Mouse (Mus musculus) c-Kit-positive CD71-positive TER-119-negative erythroid progenitor cells, embryonic 14.5 days (primary cell): ENCODE data around the gene Kcnj15.

ENCODE experiments used
- DNase-seq: peaks from one replicate; pipeline ENCODE4 v3.0.0-alpha.2; 2013; ENCODE audit warnings: low read depth

The Kcnj15 gene

GRCm38 (mm10) chr16:95245499-95245898 lies 11.9 kb upstream of the Kcnj15 start:
- DNase-seq, result no peak

- DNase-seq, result no peak
These were observed 8.7 kb upstream of the Kcnj15 start for GRCm38 (mm10) chr16:95248646-95249045.

DNA sequence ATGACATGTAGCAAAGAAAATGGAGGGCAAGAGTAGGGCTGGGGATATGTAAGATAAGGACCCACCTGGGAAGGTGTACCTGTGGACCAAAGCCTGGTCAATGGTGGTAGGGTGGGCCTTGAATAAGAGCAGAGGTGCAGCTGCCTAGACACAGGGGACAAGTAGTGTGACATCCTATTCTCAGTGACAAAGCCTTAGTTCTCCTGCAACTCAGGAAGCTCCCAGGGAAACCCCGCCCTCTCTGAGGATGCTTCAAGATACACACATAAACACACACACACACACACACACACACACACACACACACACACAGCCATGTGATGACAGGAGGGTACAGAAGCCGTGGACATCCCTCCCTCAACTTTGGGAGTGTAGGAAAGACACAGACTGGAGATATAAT lies 710 bp upstream of the Kcnj15 start:
- DNase-seq, result no peak

- no peak for DNase-seq
These were observed 742 bp downstream of the Kcnj15 start for GRCm38 (mm10) chr16:95258100-95258499.

DNA sequence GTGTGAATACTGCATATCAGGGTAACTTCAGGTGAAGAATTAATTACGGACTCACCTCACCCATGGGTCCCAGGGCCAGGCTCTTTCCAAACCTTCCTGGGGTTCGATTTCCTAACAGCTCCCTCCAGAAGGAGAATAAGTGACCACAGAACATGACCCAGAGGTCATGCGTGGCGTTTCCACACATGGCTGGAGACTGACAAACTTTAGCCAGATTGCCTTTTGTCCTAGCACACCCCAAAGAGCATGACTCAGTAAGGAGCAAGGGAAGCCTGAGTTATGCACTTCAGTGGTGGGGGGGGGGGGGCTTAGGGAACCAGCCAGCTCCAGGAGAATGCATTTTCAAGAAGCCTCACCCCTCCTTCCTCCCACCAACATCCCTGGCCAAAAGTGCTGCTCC lies 2.1 kb downstream of the Kcnj15 start:
- DNase-seq, result no peak

DNA sequence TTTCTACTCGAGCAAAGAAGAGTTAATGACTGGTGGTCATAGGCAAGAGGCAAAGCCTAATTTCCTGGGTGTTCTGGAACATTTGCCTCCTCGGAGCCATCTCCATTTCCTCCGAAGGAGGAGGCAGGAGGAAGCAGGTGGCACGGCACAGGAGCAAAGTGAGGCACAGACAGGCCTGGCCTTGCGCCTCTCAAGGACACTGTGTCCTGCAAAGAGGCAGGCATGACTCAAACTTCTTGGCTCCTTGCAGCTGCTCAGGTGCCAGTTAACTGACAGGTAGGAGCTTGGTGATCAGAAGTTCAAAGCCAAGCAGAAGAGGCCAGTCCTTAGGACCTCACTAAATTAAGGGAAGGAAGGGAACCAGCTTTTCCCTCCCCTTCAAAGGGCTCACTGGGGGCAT lies 3.3 kb downstream of the Kcnj15 start:
- no peak for DNase-seq

GRCm38 (mm10) chr16:95261807-95262206 lies 4.4 kb downstream of the Kcnj15 start:
- no peak for DNase-seq

DNA sequence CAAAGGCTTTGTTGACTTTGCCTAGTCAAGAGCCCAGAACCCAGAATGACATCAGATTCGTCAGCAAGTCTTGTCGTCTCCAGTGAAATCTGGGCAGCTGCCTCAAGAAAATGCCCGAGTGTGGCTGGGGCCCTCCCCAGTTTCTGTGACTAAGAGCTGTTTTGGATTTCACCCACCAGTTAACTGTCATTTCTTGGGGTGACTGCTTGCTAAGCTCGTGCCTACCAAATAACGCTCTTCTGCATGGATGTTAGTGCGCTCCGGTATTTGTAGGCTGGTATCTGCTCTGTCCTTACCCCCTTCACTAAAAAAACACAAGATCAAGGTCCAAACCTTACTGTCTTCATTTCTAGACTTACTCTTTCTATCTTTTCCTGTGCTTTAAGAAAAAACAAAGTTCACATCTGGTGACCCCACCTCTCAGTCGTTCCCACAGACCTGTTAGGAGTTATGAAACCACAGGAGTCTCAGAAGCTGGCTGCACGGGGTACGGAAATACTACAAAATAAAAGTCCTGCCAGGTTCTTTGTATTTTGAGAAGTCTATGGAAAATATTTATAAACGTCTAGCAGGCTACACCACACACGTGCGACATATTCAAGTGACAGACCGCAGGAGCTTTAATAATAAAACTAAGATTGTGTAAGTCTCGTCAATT lies 5.5 kb downstream of the Kcnj15 start:
- DNase-seq, result no peak

GRCm38 (mm10) chr16:95264324-95264723 lies 7.0 kb downstream of the Kcnj15 start:
- no peak for DNase-seq

- no peak for DNase-seq
These were observed 10.3 kb downstream of the Kcnj15 start for GRCm38 (mm10) chr16:95267481-95268183.

DNA sequence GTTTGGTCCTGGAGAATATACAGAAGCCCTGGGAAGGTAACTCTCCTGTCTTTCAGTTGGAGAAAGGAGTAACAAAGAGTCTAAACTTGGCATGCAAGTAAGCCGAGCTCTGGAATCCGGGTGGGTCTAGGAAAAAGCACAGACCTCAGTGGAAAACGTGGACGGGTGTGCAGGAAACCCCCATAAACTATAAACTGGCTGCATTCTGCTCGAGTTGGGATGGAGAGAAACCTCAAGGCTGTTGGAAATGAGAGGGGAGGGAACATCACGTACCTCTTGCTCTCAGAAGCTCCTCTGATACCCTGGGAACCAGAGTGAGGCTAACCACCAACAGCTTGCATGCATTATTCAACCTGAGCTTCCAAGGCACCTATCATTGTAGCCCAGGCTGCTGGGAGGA lies 12.3 kb downstream of the Kcnj15 start:
- no peak for DNase-seq

DNA sequence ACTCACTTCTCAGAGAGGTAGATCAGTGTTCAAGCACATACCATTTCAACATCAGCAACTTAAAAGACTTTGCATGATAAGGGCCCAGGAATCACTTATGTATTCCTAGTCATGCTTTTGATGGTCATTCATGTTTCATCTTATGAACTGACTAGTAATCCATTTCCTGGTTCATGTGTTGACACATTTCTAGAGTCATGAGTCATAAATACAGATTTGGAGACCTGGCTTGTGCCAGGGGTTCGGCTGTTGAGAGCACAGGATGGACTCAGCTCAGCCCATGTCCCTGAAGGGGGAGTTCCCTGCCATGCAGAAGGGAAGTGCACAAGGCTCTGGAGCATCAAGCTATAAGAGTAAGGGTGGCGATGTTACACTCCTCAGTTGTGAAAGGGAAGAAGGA lies 15.7 kb downstream of the Kcnj15 start:
- no peak for DNase-seq

- no peak for DNase-seq
These were observed 18.6 kb downstream of the Kcnj15 start for GRCm38 (mm10) chr16:95275713-95276502.

- DNase-seq, result no peak
These were observed 21.7 kb downstream of the Kcnj15 start for GRCm38 (mm10) chr16:95279015-95279414.

DNA sequence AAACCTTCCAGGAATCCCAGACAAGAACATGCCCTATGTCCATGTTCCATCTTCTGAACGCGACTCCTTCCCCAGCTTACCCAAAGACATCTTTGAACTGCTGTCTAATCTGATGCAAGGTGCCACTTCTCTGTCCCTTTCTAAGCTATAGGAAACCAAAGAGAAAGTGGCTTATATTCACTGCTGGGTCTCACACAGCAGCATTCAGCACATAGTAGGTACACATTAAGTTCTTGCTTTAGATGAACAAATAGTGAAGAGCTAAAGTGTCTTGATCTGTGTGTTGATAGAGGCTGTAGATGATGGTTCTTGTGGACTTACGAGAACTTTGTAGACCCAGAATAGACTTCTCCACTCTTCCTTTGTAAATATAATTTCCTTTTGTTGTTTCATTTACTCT lies 23.0 kb downstream of the Kcnj15 start:
- DNase-seq, result no peak

DNA sequence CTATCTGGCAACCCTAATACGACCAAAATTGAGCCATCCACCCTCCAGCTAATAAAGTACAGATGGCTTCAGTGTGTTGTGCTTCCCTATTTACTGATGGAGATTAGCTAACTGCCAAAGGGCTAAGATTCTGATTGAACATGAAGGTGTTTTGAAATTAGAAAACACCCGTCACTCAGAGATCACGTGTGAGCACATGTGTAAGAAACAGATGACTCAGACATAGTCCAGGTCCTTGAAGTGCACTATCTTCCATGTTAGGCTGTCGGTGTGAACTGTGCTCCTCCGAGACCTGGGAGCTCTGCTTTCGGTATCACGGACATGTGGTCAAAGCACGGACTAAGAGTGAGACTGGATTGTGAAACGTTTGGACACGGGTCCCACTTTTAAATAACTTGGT lies 26.0 kb downstream of the Kcnj15 start:
- DNase-seq, result no peak

DNA sequence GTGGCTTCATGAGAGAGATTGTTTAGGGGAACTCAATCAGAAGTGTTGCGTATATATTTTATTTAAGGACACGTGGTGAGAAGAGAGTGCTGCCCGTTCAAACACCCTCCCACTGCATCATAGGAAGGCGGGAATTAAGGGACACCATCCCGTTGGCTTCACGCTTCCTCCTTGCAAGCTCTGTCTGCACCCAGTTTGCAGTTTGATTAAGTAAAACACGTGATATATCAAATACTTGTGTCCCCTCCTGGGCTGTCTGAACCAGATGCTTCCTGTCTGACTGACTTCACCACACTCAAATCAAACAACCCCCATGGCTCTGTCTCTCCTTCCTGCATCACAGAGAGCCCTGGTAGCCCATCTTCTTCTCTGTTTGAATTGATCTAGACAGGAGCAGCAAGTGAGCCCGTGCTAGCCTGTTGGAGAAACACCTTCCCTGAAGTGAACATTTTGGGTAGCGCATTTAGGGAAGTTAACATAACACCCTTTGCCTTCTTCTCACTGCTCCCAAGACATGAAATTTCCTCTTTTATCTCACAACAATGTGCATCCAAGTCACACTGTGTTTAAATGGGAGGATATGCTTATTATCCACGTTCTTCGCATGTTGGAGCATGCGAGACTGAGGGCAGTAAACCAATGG lies 26.8 kb downstream of the Kcnj15 start:
- no peak for DNase-seq

DNA sequence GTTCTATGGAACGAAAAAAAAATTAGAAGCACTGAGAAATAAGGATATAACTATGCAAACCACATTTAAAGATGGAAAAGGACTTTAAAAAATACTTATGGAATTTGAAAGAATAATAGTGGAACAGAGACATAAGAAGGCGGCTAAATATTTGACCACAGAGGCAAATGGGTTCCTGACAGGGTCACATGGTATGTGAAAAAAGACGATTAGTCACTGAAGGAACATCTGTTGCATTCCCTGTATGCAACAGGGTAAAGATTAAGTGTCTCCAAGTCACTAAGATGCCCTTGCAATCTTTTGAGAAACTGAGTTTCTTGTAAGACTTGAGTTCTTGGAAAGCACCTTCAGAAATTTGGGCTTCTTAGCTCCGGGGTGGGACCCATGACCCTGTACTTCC lies 27.7 kb downstream of the Kcnj15 start:
- DNase-seq, result no peak

- DNase-seq, result no peak
These were observed 28.4 kb downstream of the Kcnj15 start for GRCm38 (mm10) chr16:95285767-95286166.

DNA sequence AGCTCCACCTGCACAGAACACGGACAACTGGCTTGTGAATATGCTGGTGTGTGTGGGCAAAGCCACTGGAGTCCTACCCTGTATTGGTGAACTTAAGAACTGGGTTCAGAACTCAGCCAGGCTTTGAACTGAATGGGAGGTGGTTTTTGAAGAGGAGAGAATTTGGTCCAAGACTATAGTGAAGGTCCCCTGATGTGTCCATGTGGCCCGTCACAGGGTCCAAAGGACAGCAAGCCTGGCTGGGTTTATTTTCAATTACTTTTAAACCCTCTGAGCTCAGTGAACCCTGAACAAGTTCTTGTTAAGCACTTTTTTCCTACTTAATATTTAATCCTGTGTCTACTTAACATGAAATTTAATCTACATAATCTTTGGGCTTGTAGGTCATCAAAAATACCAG lies 30.3 kb downstream of the Kcnj15 start:
- DNase-seq, result no peak

DNA sequence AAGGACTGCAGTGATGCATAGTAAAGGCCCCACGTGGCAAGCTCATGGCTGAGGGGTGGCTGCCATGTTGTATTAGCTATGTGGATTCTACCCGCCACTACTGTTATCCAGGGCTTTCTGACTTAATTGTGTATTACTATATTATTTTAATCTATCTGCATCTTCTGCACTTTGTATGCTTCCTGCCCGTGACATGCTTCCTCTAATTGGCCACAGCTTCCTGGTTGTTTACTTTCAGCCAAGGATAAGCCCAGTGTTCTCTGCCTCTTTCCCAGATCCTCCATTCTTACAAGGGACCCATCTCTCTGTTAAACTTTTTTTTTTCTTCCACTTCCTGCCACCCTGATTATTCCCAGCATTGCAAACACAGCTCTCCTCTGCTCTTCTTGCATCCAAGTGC lies 32.0 kb downstream of the Kcnj15 start:
- no peak for DNase-seq

- DNase-seq, result no peak
These were observed 34.2 kb downstream of the Kcnj15 start for GRCm38 (mm10) chr16:95291450-95292101.
